Mouse (Mus musculus) MEL (cell line): ENCODE data around the gene Susd4. TPM values are rescaled to one million over a fixed set of nuclear protein-coding genes. Genes with fewer than 3 reads are reported as not detected.

Source experiments
- DNase-seq: peaks from one replicate; pipeline ENCODE4 v3.0.0; 2011; ENCODE audit warnings: low read depth, low spot score
- H3K27ac ChIP-seq: 2 replicates; pipeline ENCODE4 v1.5.1; 2012; ENCODE audit warnings: low read depth, mild to moderate bottlenecking, control low read depth, low read length, moderate library complexity; ENCODE audit not compliant: control insufficient read depth
- H3K27me3 ChIP-seq, 2 experiments: fragments of 150-350 bp in 1 of 2; sonication (generic) in 1 of 2; 2 replicates each; pipeline ENCODE4 v1.6.1; 2012; ENCODE audit warnings: low read length in 2 of 2, mild to moderate bottlenecking in 2 of 2, improper control_type of control experiment in 1 of 2, moderate library complexity in 1 of 2; ENCODE audit not compliant: insufficient read depth in 2 of 2, control insufficient read depth in 1 of 2
- H3K36me3 ChIP-seq, 2 experiments: 2 replicates each; pipeline ENCODE4 v1.6.1; 2012 to 2014; ENCODE audit warnings: low read length in 2 of 2, improper control_type of control experiment in 1 of 2, inconsistent platforms in 1 of 2, mild to moderate bottlenecking in 1 of 2; ENCODE audit not compliant: insufficient read depth in 2 of 2, control insufficient read depth in 1 of 2
- H3K4me1 ChIP-seq, 2 experiments: fragments of 150-350 bp in 1 of 2; sonication (generic) in 1 of 2; 2 replicates each; pipeline ENCODE4 v1.6.1; 2012; ENCODE audit warnings: low read length in 2 of 2, improper control_type of control experiment in 1 of 2, mild to moderate bottlenecking in 1 of 2; ENCODE audit not compliant: insufficient read depth in 2 of 2, control insufficient read depth in 1 of 2
- H3K4me3 ChIP-seq, 2 experiments: fragments of 150-350 bp in 1 of 2; sonication (generic) in 1 of 2; 2 replicates each; pipeline ENCODE4 v1.5.1; 2012; ENCODE audit warnings: low read depth in 2 of 2, low read length in 2 of 2, mild to moderate bottlenecking in 2 of 2, moderate library complexity in 2 of 2, control low read depth in 1 of 2, improper control_type of control experiment in 1 of 2; ENCODE audit not compliant: control insufficient read depth in 1 of 2, insufficient read depth in 1 of 2
- H3K79me2 ChIP-seq: 2 replicates; pipeline ENCODE4 v1.6.1; 2012; ENCODE audit warnings: mild to moderate bottlenecking, low read length, moderate library complexity; ENCODE audit not compliant: control insufficient read depth, poor library complexity, insufficient read depth
- H3K9ac ChIP-seq: 2 replicates; pipeline ENCODE4 v1.6.1; 2012; ENCODE audit warnings: low read depth, mild to moderate bottlenecking, control low read depth, low read length, moderate library complexity; ENCODE audit not compliant: control insufficient read depth, poor library complexity, severe bottlenecking
- H3K9me3 ChIP-seq: fragments of 150-350 bp; sonication (generic); replicated peaks from 2 replicates; pipeline ENCODE4 v1.6.1; 2012; ENCODE audit warnings: mild to moderate bottlenecking, low read length, improper control_type of control experiment, moderate library complexity; ENCODE audit not compliant: insufficient read depth
- BHLHE40 ChIP-seq: IDR thresholded peaks from 2 replicates; pipeline ENCODE4 v1.6.1; 2012; ENCODE audit warnings: low read depth, mild to moderate bottlenecking, inconsistent platforms, low read length, improper control_type of control experiment, borderline replicate concordance
- CHD1 ChIP-seq: IDR thresholded peaks from 2 replicates; pipeline ENCODE4 v1.6.1; 2012; ENCODE audit warnings: low read depth, mild to moderate bottlenecking, inconsistent platforms, low read length, improper control_type of control experiment
- CTCF ChIP-seq, 3 experiments: IDR thresholded peaks in 2 of 3; conservative IDR thresholded peaks in 1 of 3; 2 replicates each; pipeline ENCODE4 v1.5.1; 2011 to 2012; ENCODE audit warnings: low read length in 3 of 3, low read depth in 2 of 3, mild to moderate bottlenecking in 2 of 3, improper control_type of control experiment in 1 of 3, inconsistent platforms in 1 of 3, mixed read lengths in 1 of 3, moderate library complexity in 1 of 3; ENCODE audit not compliant: control insufficient read depth in 1 of 3, insufficient read depth in 1 of 3, poor library complexity in 1 of 3, severe bottlenecking in 1 of 3
- ELF1 ChIP-seq: IDR thresholded peaks from 2 replicates; pipeline ENCODE4 v1.6.1; 2014; ENCODE audit warnings: low read depth, mild to moderate bottlenecking, inconsistent platforms, low read length, improper control_type of control experiment, moderate library complexity
- ETS1 ChIP-seq: IDR thresholded peaks from 2 replicates; pipeline ENCODE4 v1.6.1; 2012; ENCODE audit warnings: low read depth, mild to moderate bottlenecking, inconsistent platforms, low read length, improper control_type of control experiment, moderate library complexity
- GABPA ChIP-seq: IDR thresholded peaks from 2 replicates; pipeline ENCODE4 v1.6.1; 2012; ENCODE audit warnings: low read depth, mild to moderate bottlenecking, inconsistent platforms, low read length, improper control_type of control experiment, moderate library complexity
- GATA1 ChIP-seq: IDR thresholded peaks from 2 replicates; pipeline ENCODE4 v1.6.1; 2011; ENCODE audit warnings: low read depth, low read length, improper control_type of control experiment
- JUND ChIP-seq: IDR thresholded peaks from 2 replicates; pipeline ENCODE4 v1.6.1; 2011; ENCODE audit warnings: low read depth, mild to moderate bottlenecking, improper control_type of control experiment, low read length
- MAX ChIP-seq: IDR thresholded peaks from 2 replicates; pipeline ENCODE4 v1.6.1; 2011; ENCODE audit warnings: low read length, improper control_type of control experiment
- MAZ ChIP-seq: IDR thresholded peaks from 2 replicates; pipeline ENCODE4 v1.6.1; 2012; ENCODE audit warnings: low read depth, mild to moderate bottlenecking, inconsistent platforms, low read length, improper control_type of control experiment
- MEF2A ChIP-seq: IDR thresholded peaks from 2 replicates; pipeline ENCODE4 v1.6.1; 2014; ENCODE audit warnings: low read depth, mild to moderate bottlenecking, inconsistent platforms, low read length, improper control_type of control experiment; ENCODE audit not compliant: poor library complexity, insufficient replicate concordance, severe bottlenecking; ENCODE audit errors: extremely low read depth
- NRF1 ChIP-seq: IDR thresholded peaks from 2 replicates; pipeline ENCODE4 v1.6.1; 2014; ENCODE audit warnings: low read depth, mild to moderate bottlenecking, inconsistent platforms, low read length, improper control_type of control experiment, moderate library complexity; ENCODE audit not compliant: poor library complexity, insufficient read depth, severe bottlenecking
- POLR2AphosphoS5 ChIP-seq: IDR thresholded peaks from 2 replicates; pipeline ENCODE4 v1.6.1; 2012; ENCODE audit warnings: low read depth, borderline replicate concordance, mild to moderate bottlenecking, inconsistent platforms, low read length, moderate library complexity, mixed read lengths
- SIN3A ChIP-seq: IDR thresholded peaks from 2 replicates; pipeline ENCODE4 v1.6.1; 2012; ENCODE audit warnings: low read length, improper control_type of control experiment, inconsistent platforms
- SMC3 ChIP-seq: IDR thresholded peaks from 2 replicates; pipeline ENCODE4 v1.6.1; 2011; ENCODE audit warnings: low read depth, low read length, improper control_type of control experiment
- TBP ChIP-seq: IDR thresholded peaks from 2 replicates; pipeline ENCODE4 v1.8.0; 2011; ENCODE audit warnings: low read depth, low read length, improper control_type of control experiment
- UBTF ChIP-seq: IDR thresholded peaks from 2 replicates; pipeline ENCODE4 v1.6.1; 2012; ENCODE audit warnings: low read depth, mild to moderate bottlenecking, inconsistent platforms, low read length, improper control_type of control experiment, moderate library complexity, borderline replicate concordance; ENCODE audit not compliant: insufficient read depth
- USF1 ChIP-seq: IDR thresholded peaks from 2 replicates; pipeline ENCODE4 v1.6.1; 2014; ENCODE audit warnings: low read depth, mild to moderate bottlenecking, inconsistent platforms, low read length, improper control_type of control experiment, moderate library complexity
- USF2 ChIP-seq, 2 experiments: IDR thresholded peaks; 2 replicates each; pipeline ENCODE4 v1.6.1; 2011 to 2012; ENCODE audit warnings: improper control_type of control experiment in 2 of 2, low read length in 2 of 2, borderline replicate concordance in 1 of 2, inconsistent platforms in 1 of 2, low read depth in 1 of 2, mild to moderate bottlenecking in 1 of 2; ENCODE audit not compliant: insufficient read depth in 1 of 2
- ZMIZ1 ChIP-seq: IDR thresholded peaks from 2 replicates; pipeline ENCODE4 v1.6.1; 2012; ENCODE audit warnings: low read depth, mild to moderate bottlenecking, inconsistent platforms, low read length, improper control_type of control experiment, moderate library complexity
- polyA plus RNA-seq, 2 experiments: library from polyadenylated mRNA; stranded (reverse) in 1 of 2; unstranded in 1 of 2; fragments of >175 nt in 1 of 2; fragments of >200 nt in 1 of 2; gene quantifications; 2 replicates each; pipeline versions ENCODE4 v1.2.1 to v1.2.4; 2012; ENCODE audit warnings: low replicate concordance in 2 of 2, low read depth in 1 of 2; ENCODE audit not compliant: insufficient read length in 2 of 2, insufficient read depth in 1 of 2, missing spikeins in 1 of 2
- total RNA-seq: library from RNA; depleted of rRNA; stranded (reverse); fragments of 300-350 nt; gene quantifications from 2 replicates; pipeline ENCODE4 v1.2.3, GENCODE M21; 2012

Gene Susd4
- total and polyA plus RNA-seq, 3 experiments = not detected

DNA sequence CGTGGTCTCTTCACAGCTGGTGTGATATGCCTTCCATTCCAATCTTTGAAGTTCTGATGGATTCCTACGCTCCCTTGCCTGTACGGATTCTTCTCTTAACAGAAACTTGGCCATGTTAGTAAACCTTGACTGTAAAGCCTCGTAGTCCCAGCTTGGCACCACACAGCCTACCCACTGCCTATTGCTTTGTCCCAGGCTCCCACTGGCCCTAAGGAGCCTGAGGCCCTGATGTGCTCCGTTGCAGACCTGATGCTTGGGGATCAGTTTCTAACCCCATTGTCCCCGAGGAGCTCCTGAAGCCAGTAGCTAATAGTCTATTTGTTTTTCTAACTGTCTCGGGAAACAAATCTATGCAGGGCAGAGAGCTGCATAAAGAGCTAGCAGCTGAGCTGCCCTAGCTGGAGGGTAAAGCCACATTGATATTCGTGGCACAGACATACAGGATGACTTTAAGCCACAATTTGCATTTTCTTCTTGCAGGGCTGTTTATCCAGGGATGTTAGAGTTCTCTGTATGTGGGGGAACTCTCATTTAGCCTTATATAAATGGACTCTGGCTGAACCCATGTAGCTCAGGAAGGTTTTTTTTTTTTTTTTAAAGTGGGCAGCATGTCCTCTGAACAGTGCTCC lies 155.2 kb downstream of the Susd4 start:
- TF ChIP-seq SIN3A (no peak), POLR2AphosphoS5 (no peak), NRF1 (no peak), SMC3 (no peak), TBP (no peak), JUND (no peak), ZMIZ1 (no peak), MAX (no peak), MAZ (no peak), UBTF (no peak), ELF1 (no peak), USF1 (no peak), MEF2A (no peak), ETS1 (no peak), CTCF (IDR thresholded peaks at IDR 0.05 in 2 of 3, conservative IDR thresholded peaks at IDR 0.05 in 1 of 3; ENCODE audit: control insufficient read depth in 1 of 3, insufficient read depth in 1 of 3, low read depth in 2 of 3, low read length in 3 of 3, poor library complexity in 1 of 3, severe bottlenecking in 1 of 3) (no peak), GABPA (no peak), BHLHE40 (no peak), CHD1 (no peak), GATA1 (no peak), USF2 (IDR thresholded peaks at IDR 0.05; ENCODE audit: borderline replicate concordance in 1 of 2, insufficient read depth in 1 of 2, low read depth in 1 of 2, low read length in 2 of 2) (no peak)
- Histone ChIP-seq H3K79me2 (no peaks in the 10 kb centered on the region), H3K9ac (no peak overlapping the region), H3K4me3 (no peak overlapping the region), H3K36me3 (no peaks in the 10 kb centered on the region), H3K9me3 (no peaks in the 10 kb centered on the region), H3K27me3 (no peaks in the 10 kb centered on the region; a peak in 1 of 4 replicates), H3K4me1 (no peaks in the 10 kb centered on the region), H3K27ac (no peak overlapping the region)
- DNase-seq = no peak
